Mouse (Mus musculus): ENCODE data around the gene Nme4. TPM values are rescaled to one million over a fixed set of nuclear protein-coding genes. Genes with fewer than 3 reads are reported as not detected.

Nme4 gene
- polyA plus RNA-seq (2014; fragmentation: Nextera tagmentation; extraction: Ambion mirVana) = 17.5 and 23.7 TPM in 2 replicates

DNA sequence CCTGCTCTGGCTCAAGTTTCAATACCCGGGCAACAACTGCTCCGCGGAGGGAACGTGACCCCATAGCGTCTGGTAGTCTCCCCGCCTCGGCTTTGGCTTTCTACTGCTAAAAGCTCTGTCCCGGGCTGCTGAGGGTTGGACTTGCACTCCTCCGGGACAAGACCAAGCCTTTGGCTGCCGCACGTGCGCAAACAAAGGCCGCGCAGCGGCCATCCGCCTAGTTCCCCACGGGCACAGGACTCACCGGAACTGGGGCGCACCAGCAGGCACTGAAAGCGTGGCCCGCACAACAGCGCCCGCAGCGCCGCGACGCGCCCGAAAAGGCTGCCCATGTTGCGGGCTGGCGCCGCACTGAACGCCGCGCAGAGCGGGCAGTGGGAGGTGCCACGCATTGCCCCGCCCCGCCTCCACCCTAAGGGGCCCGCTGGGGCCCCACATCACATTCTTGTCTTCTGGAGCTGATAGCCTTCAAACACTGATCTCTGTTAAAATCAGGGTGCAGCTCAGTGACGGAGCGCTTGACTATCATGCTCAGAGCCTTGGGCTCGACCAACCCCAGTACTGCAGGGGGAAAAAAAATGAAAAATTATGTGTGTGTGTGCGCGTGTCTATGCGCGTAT lies at the start of gene Nme4:
Gene Nme4, minus strand, starts transcription at position 482 of the 620 bp plus-strand sequence.
- Histone ChIP-seq H3K27me3 (ENCODE audit: control insufficient read depth, insufficient read depth, low read length) (no peaks in the 10 kb centered on the region), H3K4me1 (ENCODE audit: control insufficient read depth, insufficient read depth, low read length) (peaks cover 2% of the 10 kb centered on the region; the same call in 1 of the 2 replicates), H3K4me2 (ENCODE audit: low read length) (peak within 1 kb of the TSS; percentile 86), H3K4me3 (replicated peaks; ENCODE audit: low read depth, low read length) (peak within 1 kb of the TSS; percentile 56), H3K9me3 (ENCODE audit: control insufficient read depth, low read length) (no peaks in the 10 kb centered on the region), H3K27ac (replicated peaks; ENCODE audit: low read depth, low read length) (peak within 1 kb of the TSS; percentile 55), H3K36me3 (ENCODE audit: control insufficient read depth, insufficient read depth, low read length) (no peaks in the 10 kb centered on the region), H3K9ac (replicated peaks; ENCODE audit: low read length) (peak within 1 kb of the TSS; percentile 71)
- peak; percentile 81 for DNase-seq
- peak; percentile 70; the same call in 1 of the 2 replicates for ATAC-seq (ENCODE audit: low FRiP score, low TSS enrichment)
- 2% methylated on average over 47 of the region's 47 CpGs for WGBS

DNA sequence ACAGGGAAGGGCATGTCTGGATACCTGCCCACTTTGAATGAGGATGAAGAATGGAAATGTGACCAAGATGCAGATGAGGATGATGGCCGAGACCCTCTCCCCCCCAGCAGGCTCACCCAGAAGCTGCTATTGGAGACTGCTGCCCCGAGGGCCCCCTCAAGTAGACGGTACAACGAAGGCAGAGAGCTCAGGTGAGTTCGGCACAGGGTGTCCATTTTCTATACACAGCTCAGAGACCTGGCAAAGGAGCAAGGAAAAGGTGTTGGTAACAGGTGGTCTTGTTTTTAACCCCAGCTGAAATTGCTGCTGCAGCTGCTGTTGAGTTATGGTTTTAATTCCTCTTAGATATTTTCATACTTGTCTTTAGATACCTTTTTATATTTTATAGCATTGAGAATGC lies 48.0 kb upstream of the Nme4 start:
- DNase-seq = no peak
- no peak overlapping the region for H3K9ac ChIP-seq (replicated peaks; ENCODE audit: low read length)
- no peak overlapping the region for H3K4me2 ChIP-seq (ENCODE audit: low read length)
- no peak overlapping the region for H3K27ac ChIP-seq (replicated peaks; ENCODE audit: low read depth, low read length)
- ATAC-seq (ENCODE audit: low FRiP score, low TSS enrichment) = no peak
- H3K36me3 ChIP-seq (ENCODE audit: control insufficient read depth, insufficient read depth, low read length) = peaks cover 50% of the 10 kb centered on the region
- H3K27me3 ChIP-seq (ENCODE audit: control insufficient read depth, insufficient read depth, low read length) = no peaks in the 10 kb centered on the region
- WGBS = 93% methylated on average over 5 of the region's 5 CpGs
- H3K4me3 ChIP-seq (replicated peaks; ENCODE audit: low read depth, low read length) = no peak overlapping the region
- H3K4me1 ChIP-seq (ENCODE audit: control insufficient read depth, insufficient read depth, low read length) = peaks cover 21% of the 10 kb centered on the region
- H3K9me3 ChIP-seq (ENCODE audit: control insufficient read depth, low read length) = no peaks in the 10 kb centered on the region

- DNase-seq = no peak
- Histone ChIP-seq H3K4me3 (replicated peaks; ENCODE audit: low read depth, low read length) (no peak overlapping the region), H3K9me3 (ENCODE audit: control insufficient read depth, low read length) (no peaks in the 10 kb centered on the region), H3K27me3 (ENCODE audit: control insufficient read depth, insufficient read depth, low read length) (no peaks in the 10 kb centered on the region), H3K9ac (replicated peaks; ENCODE audit: low read length) (no peak overlapping the region), H3K4me2 (ENCODE audit: low read length) (no peak overlapping the region), H3K36me3 (ENCODE audit: control insufficient read depth, insufficient read depth, low read length) (peaks cover 45% of the 10 kb centered on the region), H3K4me1 (ENCODE audit: control insufficient read depth, insufficient read depth, low read length) (peaks cover 25% of the 10 kb centered on the region), H3K27ac (replicated peaks; ENCODE audit: low read depth, low read length) (no peak overlapping the region)
- WGBS = 94% methylated on average over 4 of the region's 4 CpGs
- ATAC-seq (ENCODE audit: low FRiP score, low TSS enrichment) = no peak
Observed at GRCm38 (mm10) chr17:26142796-26143195, 47.4 kb upstream of the Nme4 start.

DNA sequence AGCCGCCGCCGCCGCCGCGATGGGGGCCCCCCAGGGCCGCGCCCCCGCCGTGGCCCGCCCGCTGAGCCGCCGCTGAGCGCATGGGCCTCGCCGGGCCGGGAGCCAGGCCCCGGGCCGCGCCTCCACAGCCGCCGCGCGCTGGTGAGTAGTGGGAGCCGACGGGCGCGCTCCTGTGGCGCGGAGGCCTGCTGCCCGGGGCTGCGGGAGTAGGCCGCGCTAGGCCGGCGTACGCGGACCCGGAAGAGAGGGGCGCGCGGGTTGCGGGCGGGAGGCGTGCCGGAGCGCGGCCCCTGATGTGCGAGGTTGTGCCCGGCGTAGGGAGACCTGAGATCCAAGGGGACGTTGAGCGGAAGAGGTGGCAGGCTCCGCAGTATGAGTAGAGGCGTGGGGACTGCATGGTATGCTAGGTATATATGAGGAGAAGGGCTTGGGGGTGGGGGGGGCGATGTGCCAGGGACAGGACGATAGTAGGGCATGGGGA lies 43.5 kb upstream of the Nme4 start:
- H3K36me3 ChIP-seq (ENCODE audit: control insufficient read depth, insufficient read depth, low read length) = peaks cover 16% of the 10 kb centered on the region
- H3K27me3 ChIP-seq (ENCODE audit: control insufficient read depth, insufficient read depth, low read length) = no peaks in the 10 kb centered on the region
- H3K27ac ChIP-seq (replicated peaks; ENCODE audit: low read depth, low read length) = peak overlapping the region; percentile 94
- H3K4me3 ChIP-seq (replicated peaks; ENCODE audit: low read depth, low read length) = peak overlapping the region; percentile 80
- H3K9me3 ChIP-seq (ENCODE audit: control insufficient read depth, low read length) = no peaks in the 10 kb centered on the region
- peak overlapping the region; percentile 95 for H3K9ac ChIP-seq (replicated peaks; ENCODE audit: low read length)
- WGBS = under 1% methylated on average over 51 of the region's 58 CpGs
- ATAC-seq (ENCODE audit: low FRiP score, low TSS enrichment) = peak; percentile 74
- peak; percentile 67 for DNase-seq
- peaks cover 29% of the 10 kb centered on the region for H3K4me1 ChIP-seq (ENCODE audit: control insufficient read depth, insufficient read depth, low read length)
- peak overlapping the region; percentile 81 for H3K4me2 ChIP-seq (ENCODE audit: low read length)

DNA sequence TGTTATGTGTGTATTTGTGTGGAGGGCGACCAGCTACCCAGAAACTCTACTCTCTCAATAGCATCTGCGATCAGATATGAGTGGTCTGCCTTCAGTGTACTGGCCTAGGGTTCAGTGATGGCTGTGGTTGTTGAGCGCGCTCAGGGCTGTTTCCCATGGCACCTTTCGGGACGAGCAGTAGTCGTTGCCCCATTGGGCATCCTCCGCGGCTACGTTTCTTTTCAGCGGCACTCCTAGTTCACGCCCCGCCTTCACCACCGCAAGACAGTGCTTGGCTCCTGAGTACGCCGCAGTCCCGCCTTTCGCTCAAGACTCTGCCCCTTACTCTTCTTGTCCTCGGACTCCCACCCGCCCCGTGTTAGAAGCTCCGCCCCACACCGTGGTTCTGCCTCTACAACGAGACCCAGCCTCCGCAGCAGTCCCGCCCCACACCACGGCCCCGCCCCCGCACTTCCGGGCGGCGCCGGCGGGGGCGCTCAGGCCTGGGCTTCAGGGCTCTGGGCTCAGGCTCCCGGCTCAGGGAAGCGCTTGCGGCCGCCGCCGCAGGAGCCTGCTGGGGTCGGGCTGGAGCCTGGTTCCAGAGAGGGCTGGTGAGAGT lies 42.9 kb upstream of the Nme4 start, which contains the start of gene Axin1:
Gene Axin1, plus strand, starts transcription at position 450 of the 598 bp plus-strand sequence.
- Histone ChIP-seq H3K4me2 (ENCODE audit: low read length) (peak within 1 kb of the TSS; percentile 81), H3K4me1 (ENCODE audit: control insufficient read depth, insufficient read depth, low read length) (peaks cover 32% of the 10 kb centered on the region), H3K9ac (replicated peaks; ENCODE audit: low read length) (peak within 1 kb of the TSS; percentile 95), H3K9me3 (ENCODE audit: control insufficient read depth, low read length) (no peaks in the 10 kb centered on the region), H3K36me3 (ENCODE audit: control insufficient read depth, insufficient read depth, low read length) (peaks cover 11% of the 10 kb centered on the region), H3K27me3 (ENCODE audit: control insufficient read depth, insufficient read depth, low read length) (no peaks in the 10 kb centered on the region), H3K27ac (replicated peaks; ENCODE audit: low read depth, low read length) (peak within 1 kb of the TSS; percentile 94), H3K4me3 (replicated peaks; ENCODE audit: low read depth, low read length) (peak within 1 kb of the TSS; percentile 80)
- peak; percentile 96 for ATAC-seq (ENCODE audit: low FRiP score, low TSS enrichment)
- WGBS = 1% methylated on average over 42 of the region's 42 CpGs
- DNase-seq = peak; percentile 97

DNA sequence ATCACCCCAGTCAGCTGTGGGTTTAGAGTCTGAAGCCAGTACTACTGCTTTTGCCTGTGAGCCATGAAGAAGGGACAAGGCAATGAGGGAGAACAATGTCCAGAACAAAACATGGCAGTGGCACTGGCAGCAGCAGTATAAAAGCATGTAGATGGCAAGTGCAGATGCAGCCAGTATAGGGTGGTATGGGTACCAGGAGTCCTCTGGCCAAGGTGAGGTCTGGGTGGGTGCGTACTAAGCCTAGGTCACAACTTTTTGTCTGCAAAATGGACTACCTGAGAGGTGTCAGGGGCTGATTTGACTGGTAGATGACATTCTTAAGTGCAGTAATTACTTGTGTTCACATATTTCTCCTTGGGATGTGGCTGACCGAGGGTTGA lies 42.3 kb upstream of the Nme4 start:
- Histone ChIP-seq H3K4me1 (ENCODE audit: control insufficient read depth, insufficient read depth, low read length) (peaks cover 36% of the 10 kb centered on the region), H3K9ac (replicated peaks; ENCODE audit: low read length) (no peak overlapping the region)
- WGBS = 81% methylated on average over 2 of the region's 2 CpGs

DNA sequence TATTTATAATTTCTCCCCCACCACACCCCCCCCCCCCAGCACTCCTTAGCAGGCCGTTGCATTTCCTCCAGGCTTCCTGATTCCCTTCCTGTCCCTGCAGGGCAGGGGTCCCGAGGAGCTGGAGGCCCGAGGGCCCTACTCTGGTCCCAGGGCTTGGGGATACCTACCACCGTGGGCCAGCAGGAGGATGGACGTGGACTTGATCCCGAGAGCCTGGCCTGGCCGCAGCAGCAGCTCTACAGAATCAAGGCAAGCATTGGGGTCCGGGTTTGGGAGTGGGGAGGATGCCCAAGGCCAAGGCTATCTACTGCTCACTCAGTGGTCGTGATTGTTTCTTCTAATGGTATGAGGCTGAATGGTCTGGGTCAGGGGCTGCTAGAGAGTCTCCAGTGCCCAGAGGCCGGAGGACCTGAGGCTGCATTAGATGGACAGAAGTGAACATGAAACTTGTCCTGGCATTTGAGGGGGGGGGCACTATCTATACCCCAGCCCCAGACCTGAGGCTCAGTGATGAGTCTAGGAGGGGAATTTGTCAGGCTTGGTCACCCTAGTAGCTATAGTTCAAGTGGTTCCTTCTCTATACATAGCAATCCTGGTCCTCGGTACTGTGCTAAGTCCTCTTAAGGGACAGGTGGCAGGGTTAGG lies 41.8 kb upstream of the Nme4 start:
- peaks cover 40% of the 10 kb centered on the region for H3K4me1 ChIP-seq (ENCODE audit: control insufficient read depth, insufficient read depth, low read length)
- 87% methylated on average over 11 of the region's 11 CpGs for WGBS
- H3K9ac ChIP-seq (replicated peaks; ENCODE audit: low read length) = no peak overlapping the region

More for the DNA sequence above, 42.3 kb upstream of the Nme4 start:
- no peak for DNase-seq
- peak overlapping the region; percentile 81 for H3K4me2 ChIP-seq (ENCODE audit: low read length)
- ATAC-seq (ENCODE audit: low FRiP score, low TSS enrichment) = no peak
- H3K27me3 ChIP-seq (ENCODE audit: control insufficient read depth, insufficient read depth, low read length) = no peaks in the 10 kb centered on the region
- peaks cover 5% of the 10 kb centered on the region for H3K36me3 ChIP-seq (ENCODE audit: control insufficient read depth, insufficient read depth, low read length)
- H3K27ac ChIP-seq (replicated peaks; ENCODE audit: low read depth, low read length) = peak overlapping the region; percentile 94
- H3K4me3 ChIP-seq (replicated peaks; ENCODE audit: low read depth, low read length) = peak overlapping the region; percentile 80
- no peaks in the 10 kb centered on the region for H3K9me3 ChIP-seq (ENCODE audit: control insufficient read depth, low read length)

GRCm38 (mm10) chr17:26131856-26132853 lies 36.8 kb upstream of the Nme4 start:
- no peaks in the 10 kb centered on the region for H3K27me3 ChIP-seq (ENCODE audit: control insufficient read depth, insufficient read depth, low read length)
- peak overlapping the region; percentile 85 for H3K27ac ChIP-seq (replicated peaks; ENCODE audit: low read depth, low read length)
- DNase-seq (peak; percentile 79), ATAC-seq (ENCODE audit: low FRiP score, low TSS enrichment) (peak; percentile 70)
- peaks cover 13% of the 10 kb centered on the region for H3K4me1 ChIP-seq (ENCODE audit: control insufficient read depth, insufficient read depth, low read length)
- peak overlapping the region; percentile 66 for H3K9ac ChIP-seq (replicated peaks; ENCODE audit: low read length)
- peak overlapping the region; percentile 66 for H3K4me2 ChIP-seq (ENCODE audit: low read length)
- WGBS = 20% methylated on average over 18 of the region's 18 CpGs
- peaks cover 30% of the 10 kb centered on the region for H3K36me3 ChIP-seq (ENCODE audit: control insufficient read depth, insufficient read depth, low read length)
- H3K4me3 ChIP-seq (replicated peaks; ENCODE audit: low read depth, low read length) = peak overlapping the region; percentile 44
- no peaks in the 10 kb centered on the region for H3K9me3 ChIP-seq (ENCODE audit: control insufficient read depth, low read length)

More for the DNA sequence above, 41.8 kb upstream of the Nme4 start:
- H3K27ac ChIP-seq (replicated peaks; ENCODE audit: low read depth, low read length) = no peak overlapping the region
- no peaks in the 10 kb centered on the region for H3K27me3 ChIP-seq (ENCODE audit: control insufficient read depth, insufficient read depth, low read length)
- no peaks in the 10 kb centered on the region for H3K9me3 ChIP-seq (ENCODE audit: control insufficient read depth, low read length)
- no peak overlapping the region for H3K4me3 ChIP-seq (replicated peaks; ENCODE audit: low read depth, low read length)
- no peaks in the 10 kb centered on the region for H3K36me3 ChIP-seq (ENCODE audit: control insufficient read depth, insufficient read depth, low read length)
- DNase-seq (no peak), ATAC-seq (ENCODE audit: low FRiP score, low TSS enrichment) (no peak)
- no peak overlapping the region; the same call in 1 of the 2 replicates for H3K4me2 ChIP-seq (ENCODE audit: low read length)

Measured in midbrain, embryonic 14.5 days (tissue).